Mouse (Mus musculus): ENCODE data around the gene Hyal2.

GRCm38 (mm10) chr9:107568331-107569261, 851 bp downstream of the Hyal2 start:
- TF ChIP-seq POLR2A (IDR thresholded peaks at IDR 0.05; ENCODE audit: insufficient read depth, low read depth, low read length) (0 out of 2 replicates have a peak, but pooled peaks have one; percentile 30), CTCF (IDR thresholded peaks at IDR 0.05; ENCODE audit: insufficient read depth, low read depth, low read length) (no peak)

Data from olfactory bulb, adult 2 months (tissue).